In the genomic region with DNA sequence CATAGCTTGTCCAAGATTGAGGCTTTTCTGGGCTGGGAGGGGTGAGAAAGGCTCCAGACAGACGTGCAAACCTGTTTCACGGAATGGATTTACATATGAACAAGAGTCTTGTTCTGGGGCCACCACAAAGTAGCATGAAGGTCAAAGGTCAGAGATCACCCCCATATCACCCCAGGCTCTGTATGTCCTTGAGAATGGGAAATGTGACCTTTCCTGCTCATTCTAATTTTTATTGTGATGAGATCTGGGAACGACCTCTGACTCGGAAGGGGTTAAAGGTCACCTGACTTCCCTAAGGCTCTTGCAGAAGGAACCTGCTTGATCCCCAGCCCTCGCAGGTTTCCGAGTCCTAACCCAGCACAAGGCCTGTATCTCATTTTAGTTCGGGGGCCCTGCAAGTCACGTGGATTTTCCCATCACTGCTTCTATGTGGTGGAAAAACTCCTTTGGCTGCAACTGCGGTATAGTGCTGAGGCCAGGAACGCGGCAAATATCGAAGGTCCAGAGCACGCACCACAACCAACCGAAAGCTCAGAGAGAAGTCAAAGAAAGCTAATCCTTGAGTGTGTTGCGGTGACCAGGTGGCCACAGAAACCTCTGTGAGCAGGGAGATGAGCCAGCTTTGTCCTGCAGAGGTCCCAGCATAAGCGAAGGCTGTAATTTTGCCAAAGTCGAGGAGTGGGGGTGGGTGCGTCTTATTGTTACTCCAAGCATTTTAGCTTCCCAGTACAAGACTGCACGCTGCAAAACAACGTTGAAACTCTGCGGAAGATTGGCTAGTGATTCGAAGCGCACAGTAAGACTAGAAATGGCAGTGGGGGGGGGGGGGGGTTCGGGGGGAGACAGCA, we compare ENCODE assay signal across 9 mouse cellular contexts.
DNase-seq lines count a peak whose midpoint lies in the region; ATAC-seq and TF ChIP-seq lines count a peak whose summit lies in the region.
"Had no signal": no experiment of that assay in that cellular context is flagged by ENCODE, and none has a peak within 500 bp of the region (broad histone marks: within the 10 kb centered on the region; RNA-seq: fewer than 3 reads in every experiment).

No protein-coding gene starts in this region.

- no peak overlapping the region for H3K27ac ChIP-seq in heart, embryonic 11.5 days (ENCODE audit: low read depth, low read length)
- H3K27ac ChIP-seq in intestine, postnatal 0 days (ENCODE audit: low read depth, low read length), result no peak overlapping the region
- no peak overlapping the region for H3K27ac ChIP-seq in stomach, postnatal 0 days (replicated peaks)

- peaks cover 28% of the 10 kb centered on the region for H3K4me1 ChIP-seq in heart, embryonic 11.5 days (ENCODE audit: control insufficient read depth, insufficient read depth, low read length)
- H3K4me1 ChIP-seq in intestine, postnatal 0 days (replicated peaks; ENCODE audit: control insufficient read depth, insufficient read depth, low read length), result no peaks in the 10 kb centered on the region
- no peaks in the 10 kb centered on the region; the same call in 1 of the 2 replicates for H3K4me1 ChIP-seq in stomach, postnatal 0 days (replicated peaks; ENCODE audit: control insufficient read depth, insufficient read depth)
- H3K4me1 ChIP-seq: megakaryocyte, embryonic 14.5 days had no signal

- WGBS in heart, embryonic 11.5 days (ENCODE audit: insufficient replicate concordance), result 45% methylated on average over 24 of the region's 24 CpGs
- WGBS in intestine, postnatal 0 days, result 52% methylated on average over 24 of the region's 24 CpGs
- 35% methylated on average over 24 of the region's 24 CpGs for WGBS in stomach, postnatal 0 days

- TF ChIP-seq CTCF in intestine, postnatal 0 days (IDR thresholded peaks at IDR 0.05; ENCODE audit: low read depth), result no peak
- no peak for TF ChIP-seq CTCF in stomach, postnatal 0 days (IDR thresholded peaks at IDR 0.05; ENCODE audit: low read depth)

- peak overlapping the region; percentile 28 for H3K4me3 ChIP-seq in heart, embryonic 11.5 days (ENCODE audit: low read depth, low read length)
- no peak overlapping the region for H3K4me3 ChIP-seq in intestine, postnatal 0 days (ENCODE audit: low read depth, low read length)
- H3K4me3 ChIP-seq in stomach, postnatal 0 days (ENCODE audit: low read depth, low read length), result peak overlapping the region; percentile 29

- 0 out of 2 replicates have a peak, but pooled peaks cover 3% of the 10 kb centered on the region for H3K27me3 ChIP-seq in heart, embryonic 11.5 days (ENCODE audit: control insufficient read depth, insufficient read depth, low read length)
- H3K27me3 ChIP-seq in intestine, postnatal 0 days (replicated peaks; ENCODE audit: control insufficient read depth, insufficient read depth, low read length), result no peaks in the 10 kb centered on the region
- H3K27me3 ChIP-seq in stomach, postnatal 0 days (ENCODE audit: control insufficient read depth, insufficient read depth, low read length), result no peaks in the 10 kb centered on the region

- peak overlapping the region; percentile 63 for H3K4me2 ChIP-seq in heart, embryonic 11.5 days
- peak overlapping the region; percentile 48 for H3K4me2 ChIP-seq in intestine, postnatal 0 days (replicated peaks; ENCODE audit: low read depth)
- H3K4me2 ChIP-seq in stomach, postnatal 0 days (replicated peaks; ENCODE audit: low read depth), result peak overlapping the region; percentile 49

- ATAC-seq in heart, embryonic 11.5 days (replicated peaks; ENCODE audit: insufficient number of reproducible peaks, low FRiP score, low TSS enrichment), result no peak
- ATAC-seq in intestine, postnatal 0 days, result no peak
- peak; percentile 48 for ATAC-seq in stomach, postnatal 0 days (ENCODE audit: low FRiP score, low TSS enrichment)

- intact Hi-C loops in heart, postnatal 25 days (cut with DNase I), result no loop called here

- no peaks in the 10 kb centered on the region for H3K36me3 ChIP-seq in heart, embryonic 11.5 days (ENCODE audit: control insufficient read depth, insufficient read depth, low read length)
- H3K36me3 ChIP-seq in intestine, postnatal 0 days (ENCODE audit: control insufficient read depth, insufficient read depth), result no peaks in the 10 kb centered on the region
- H3K36me3 ChIP-seq in stomach, postnatal 0 days (ENCODE audit: control insufficient read depth, insufficient read depth, low read length), result no peaks in the 10 kb centered on the region

- DNase-seq in heart, postnatal 25 days (ENCODE audit: low spot score), result no peak
- peak; percentile 46 for DNase-seq in right cerebral cortex, postnatal 4 days
- DNase-seq in right cerebral cortex, adult 18-20 months, result no peak
- no peak for DNase-seq in stomach, postnatal 0 days (ENCODE audit: low spot score)
- DNase-seq in spleen, postnatal 36 days (ENCODE audit: low spot score in 2 of 2), result no peak
- no peak for DNase-seq in layer of hippocampus, adult 11-12 months (ENCODE audit: low spot score)

- TF ChIP-seq EP300 in stomach, postnatal 0 days (optimal IDR thresholded peaks at IDR 0.05), result no peak

- no peaks in the 10 kb centered on the region for H3K9me3 ChIP-seq in heart, embryonic 11.5 days (replicated peaks; ENCODE audit: control insufficient read depth, low read length)
- peaks cover 5% of the 10 kb centered on the region; the same call in 1 of the 2 replicates for H3K9me3 ChIP-seq in intestine, postnatal 0 days (ENCODE audit: control insufficient read depth)
- no peaks in the 10 kb centered on the region for H3K9me3 ChIP-seq in stomach, postnatal 0 days (ENCODE audit: control insufficient read depth, low read length)

- 0 out of 2 replicates have a peak overlapping the region, but pooled peaks have one; percentile 46 for H3K9ac ChIP-seq in heart, embryonic 11.5 days (ENCODE audit: low read depth, low read length)
- no peak overlapping the region for H3K9ac ChIP-seq in intestine, postnatal 0 days (ENCODE audit: low read depth, low read length)
- 0 out of 2 replicates have a peak overlapping the region, but pooled peaks have one; percentile 27 for H3K9ac ChIP-seq in stomach, postnatal 0 days (ENCODE audit: low read length)
